Mouse (Mus musculus) small intestine, adult 2 months (tissue): Measurements from ENCODE around the gene Gm48552.

Experiments
- CTCF ChIP-seq: fragments of 200-500 bp; IDR thresholded peaks from 2 replicates; pipeline ENCODE4 v1.5.1; 2012; ENCODE audit warnings: low read depth, mild to moderate bottlenecking, control low read depth, inconsistent platforms, low read length, moderate library complexity, mixed read lengths; ENCODE audit not compliant: insufficient replicate concordance, insufficient read length; ENCODE audit errors: extremely low read depth
- POLR2A ChIP-seq: fragments of 200-500 bp; IDR thresholded peaks from 2 replicates; pipeline ENCODE4 v1.6.1; 2012; ENCODE audit warnings: low read depth, mild to moderate bottlenecking, control low read depth, inconsistent platforms, low read length, moderate library complexity

- TF ChIP-seq CTCF (peak; percentile 98), POLR2A (no peak)
These were observed 1.2 kb downstream of the Gm48552 start for GRCm38 (mm10) chr10:81389801-81390677.
